Mouse (Mus musculus) adrenal gland, adult 8-10 months (tissue): Measurements from ENCODE around the gene Npffr2. TPM values are rescaled to one million over a fixed set of nuclear protein-coding genes. Genes with fewer than 3 reads are reported as not detected.
"Not testable (repeated sequence)": the region's sequence is repeated elsewhere in the genome, so short reads cannot be mapped to it uniquely, and the experiment has no call there.

ENCODE experiments used
- DNase-seq: peaks from one replicate; pipeline ENCODE4 v3.0.0; 2022
- total RNA-seq, 4 experiments: library from RNA; stranded (reverse); gene quantifications; 2 replicates each; pipeline ENCODE4 v1.2.4; 2022

Npffr2 gene
- total RNA-seq = not detected

DNA sequence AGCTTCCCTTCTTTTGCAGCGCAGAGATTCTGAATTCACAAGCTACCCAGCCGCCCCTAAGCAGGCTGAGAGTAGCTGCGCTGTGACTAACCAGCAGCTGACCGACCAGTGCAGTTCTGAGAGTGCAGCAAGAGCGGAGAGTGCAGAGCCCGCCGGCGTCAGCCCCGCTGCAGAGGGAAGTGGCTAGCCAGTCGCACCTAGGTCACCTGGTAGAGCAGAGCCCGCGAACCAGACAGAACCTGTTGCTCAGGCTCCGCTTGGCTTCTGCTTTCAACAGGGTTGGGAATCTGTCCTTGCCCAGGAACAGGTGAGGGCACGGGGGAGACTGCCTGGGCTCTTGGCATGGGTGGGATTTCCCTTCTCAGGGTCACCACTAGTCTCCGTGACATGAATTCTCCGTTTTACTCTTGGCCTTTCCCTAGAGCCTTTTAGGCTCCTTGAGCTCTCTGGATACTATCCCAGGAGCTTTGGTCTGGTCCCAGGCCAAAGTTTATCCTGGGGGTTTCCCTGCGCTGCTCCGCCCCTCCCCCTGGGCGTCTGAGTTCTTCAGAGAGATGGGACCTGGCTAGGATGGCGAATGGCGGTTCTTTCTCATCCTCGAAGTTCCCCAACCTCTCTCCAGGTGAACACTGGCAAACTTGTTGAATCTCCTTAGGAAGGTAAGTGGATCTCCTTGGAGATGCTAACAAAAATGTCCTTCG lies at the start of gene Npffr2:
Gene Npffr2 (plus strand): TSS at position 552 of the 701 bp plus-strand sequence.
- no peak for DNase-seq

DNA sequence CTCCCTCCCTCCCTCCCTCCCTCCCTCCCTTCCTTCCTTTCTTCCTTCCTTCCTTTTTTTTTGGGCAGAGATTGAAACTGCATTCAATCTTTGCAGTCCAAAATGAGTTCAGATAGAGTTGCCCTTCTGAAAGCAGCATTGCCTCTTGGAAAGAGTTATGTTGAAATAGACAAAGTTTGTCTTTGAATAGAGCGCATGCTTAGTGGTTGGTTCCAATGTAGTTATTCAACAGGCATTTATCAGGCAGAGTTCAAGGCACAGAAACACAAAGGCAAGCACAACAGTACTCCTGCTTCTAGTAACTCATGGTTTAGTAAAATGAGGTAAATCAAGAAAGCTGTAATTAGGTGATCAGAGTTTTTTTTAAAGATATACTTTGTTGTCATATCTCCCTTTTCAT lies 34.7 kb upstream of the Npffr2 start:
- DNase-seq = no peak

GRCm38 (mm10) chr5:89500182-89500581 lies 27.0 kb upstream of the Npffr2 start:
- DNase-seq = peak; percentile 17

DNA sequence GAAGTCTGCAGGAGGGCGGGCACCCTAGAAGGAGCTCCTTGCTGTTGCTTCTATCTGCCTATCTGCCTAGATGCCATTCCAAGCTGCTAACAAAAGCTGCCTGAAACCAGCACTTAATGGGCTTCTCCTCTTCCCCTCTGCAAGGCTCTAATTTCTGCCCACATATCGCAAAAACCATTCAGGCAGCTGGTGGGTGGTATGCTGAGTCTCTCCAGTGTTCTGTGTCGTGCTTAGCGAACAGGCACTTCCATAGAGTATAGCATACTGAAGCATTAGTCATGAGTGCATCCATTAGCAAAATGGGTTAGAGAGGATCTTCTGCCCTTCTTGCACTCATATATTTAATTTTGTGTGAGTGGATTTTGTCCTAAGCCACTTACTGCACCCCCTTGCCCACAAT lies 8.6 kb upstream of the Npffr2 start:
- DNase-seq = no peak

GRCm38 (mm10) chr5:89526181-89526778 lies 949 bp upstream of the Npffr2 start:
- no peak for DNase-seq

- no peak for DNase-seq
These were observed 1.7 kb downstream of the Npffr2 start for GRCm38 (mm10) chr5:89528951-89529350.

DNA sequence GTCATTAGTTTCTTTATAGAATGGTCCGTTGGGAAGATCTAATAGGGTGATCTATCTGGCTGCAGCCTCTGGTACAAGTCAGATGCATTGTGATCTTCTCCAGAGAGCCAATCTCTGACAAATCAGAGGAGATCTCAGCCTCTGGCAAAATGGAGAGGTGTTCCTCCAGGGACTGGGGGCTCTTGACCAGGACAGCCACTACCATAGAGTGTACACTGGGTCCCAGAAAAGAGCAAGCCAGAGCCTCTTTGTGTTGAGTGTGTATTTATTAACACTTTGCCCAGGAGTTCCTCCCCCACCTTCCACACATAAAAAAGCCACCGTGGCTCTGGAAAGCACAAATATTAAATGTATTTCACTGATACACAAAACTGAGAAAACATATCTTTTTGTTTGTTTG lies 2.2 kb downstream of the Npffr2 start:
- no peak for DNase-seq

GRCm38 (mm10) chr5:89536018-89536417 lies 8.8 kb downstream of the Npffr2 start:
- no peak for DNase-seq

- no peak for DNase-seq
These were observed 15.2 kb downstream of the Npffr2 start for GRCm38 (mm10) chr5:89542472-89542871.

GRCm38 (mm10) chr5:89543476-89543875 lies 16.2 kb downstream of the Npffr2 start:
- peak; percentile 10 for DNase-seq

DNA sequence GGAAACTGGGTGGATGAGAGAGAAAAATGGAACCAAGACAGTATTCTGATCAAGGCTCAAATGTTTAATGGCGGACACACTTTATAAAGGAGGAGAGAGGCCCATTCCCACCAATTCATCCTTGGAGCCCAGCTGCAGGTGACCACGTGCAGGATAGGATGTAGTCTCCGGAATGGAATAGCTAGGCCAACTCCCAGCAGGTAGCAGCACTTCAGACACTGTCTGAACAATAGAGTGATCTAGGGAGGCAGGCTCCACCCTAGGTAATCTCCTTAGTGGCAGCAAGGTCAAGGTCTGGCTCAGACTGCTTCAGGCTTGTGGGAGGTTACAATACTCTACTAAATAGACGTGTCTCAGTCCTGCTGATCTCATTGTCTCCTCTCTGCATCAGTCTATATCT lies 31.9 kb downstream of the Npffr2 start:
- DNase-seq = not testable (repeated sequence)

DNA sequence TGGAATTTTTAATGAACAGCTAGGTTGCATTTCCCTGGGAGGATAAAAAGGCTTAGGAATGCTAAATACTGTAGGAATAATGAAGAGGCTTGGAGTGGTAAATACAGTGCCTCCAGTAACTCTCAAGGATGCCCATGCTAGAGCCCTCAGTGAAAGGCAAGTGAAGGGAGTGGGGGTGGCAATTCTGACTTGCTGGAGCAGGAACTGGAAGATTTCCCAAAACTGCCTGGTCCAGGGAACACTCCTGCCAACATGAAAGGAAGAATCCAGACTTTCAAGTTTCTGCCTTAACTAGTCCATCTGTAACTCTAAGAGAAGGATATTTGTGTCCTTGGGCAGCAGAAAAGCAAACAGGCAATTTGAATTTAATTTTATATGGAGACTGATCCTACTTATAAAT lies 34.2 kb downstream of the Npffr2 start:
- DNase-seq = no peak

DNA sequence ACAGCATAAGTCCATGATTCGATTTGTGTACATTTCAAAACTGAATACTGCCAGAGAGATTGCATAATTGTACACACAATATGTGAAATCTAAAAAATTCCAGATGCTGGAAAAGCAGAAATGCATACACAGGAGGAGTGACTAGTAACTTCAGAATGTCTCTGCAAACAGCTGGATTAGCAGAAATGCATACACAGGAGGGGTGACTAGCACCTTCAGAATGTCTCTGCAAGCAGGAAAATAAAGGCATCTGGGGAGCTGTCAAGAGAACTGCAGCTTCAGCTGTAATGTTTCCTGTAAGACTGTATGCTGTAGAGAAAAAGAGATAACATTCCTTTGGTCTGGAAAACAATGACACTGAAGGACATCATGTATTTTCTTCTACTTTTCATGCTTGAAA lies 51.4 kb downstream of the Npffr2 start:
- DNase-seq = no peak

DNA sequence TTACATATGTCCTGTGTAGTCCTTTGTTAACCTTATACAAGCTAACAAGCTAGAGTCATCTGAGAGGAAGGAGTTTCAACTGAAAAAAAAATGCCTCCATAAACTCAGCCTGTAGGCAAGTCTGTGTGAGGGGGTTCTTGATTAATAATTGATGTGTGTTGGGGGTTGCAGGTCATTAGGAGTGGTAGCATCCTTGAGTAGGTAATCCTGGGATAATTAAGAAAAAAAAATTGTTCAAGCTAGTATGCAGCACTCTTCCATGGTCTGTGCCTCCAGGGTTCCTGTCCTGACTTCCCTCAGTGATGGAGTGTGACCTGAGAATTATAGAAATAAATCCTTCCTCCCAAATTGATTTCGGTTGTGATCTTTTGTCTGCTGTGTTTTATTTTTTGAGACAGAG lies 52.0 kb downstream of the Npffr2 start:
- DNase-seq = no peak

GRCm38 (mm10) chr5:89581143-89581542 lies 53.9 kb downstream of the Npffr2 start:
- DNase-seq = no peak

- DNase-seq = no peak
These were observed 54.6 kb downstream of the Npffr2 start for GRCm38 (mm10) chr5:89581742-89582366.

- DNase-seq = no peak
These were observed 57.8 kb downstream of the Npffr2 start for GRCm38 (mm10) chr5:89585021-89585420.

DNA sequence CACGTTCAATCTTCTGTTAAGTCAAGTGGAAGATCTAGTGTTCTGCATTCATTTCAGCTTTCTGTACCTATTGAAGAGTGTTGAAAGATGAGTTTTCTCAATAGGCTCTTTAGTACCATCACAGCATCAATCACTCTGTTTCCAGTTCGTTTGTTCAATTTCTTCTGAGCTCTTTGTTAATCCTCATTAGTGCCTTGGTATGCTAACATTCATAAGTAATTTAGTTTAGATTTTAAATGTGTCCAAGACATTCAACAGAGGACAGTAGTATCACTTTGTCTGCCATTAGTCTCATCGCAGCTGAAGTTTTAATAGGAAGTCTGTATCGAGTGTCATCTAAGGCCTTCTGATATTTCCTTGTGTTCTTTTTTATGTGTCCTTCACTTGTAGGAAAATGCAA lies 65.1 kb downstream of the Npffr2 start:
- DNase-seq = no peak

GRCm38 (mm10) chr5:89611322-89612015 lies 84.2 kb downstream of the Npffr2 start:
- no peak for DNase-seq

- no peak for DNase-seq
These were observed 85.0 kb downstream of the Npffr2 start for GRCm38 (mm10) chr5:89612262-89612661.

GRCm38 (mm10) chr5:89631599-89631998 lies 104.4 kb downstream of the Npffr2 start:
- DNase-seq = no peak
